8 mouse cellular contexts compared by ENCODE assay signal in genomic region chr15:20448861-20449663, GRCm38 (mm10). TPM values are rescaled to one million over a fixed set of nuclear protein-coding genes. Genes with fewer than 3 reads are reported as not detected.
A peak's percentile ranks its signal among the peaks of the same experiment; 100 is the strongest.
DNase-seq lines count a peak whose midpoint lies in the region; ATAC-seq and TF ChIP-seq lines count a peak whose summit lies in the region.

Gene Cdh12 (plus strand): TSS chr15:20449265.

- no peaks in the 10 kb centered on the region for H3K9me3 ChIP-seq in forebrain, embryonic 16.5 days (ENCODE audit: control insufficient read depth, low read length)
- no peaks in the 10 kb centered on the region for H3K9me3 ChIP-seq in neural tube, embryonic 14.5 days (ENCODE audit: control insufficient read depth, low read length)

- peak within 1 kb of the TSS; percentile 88 for H3K4me2 ChIP-seq in forebrain, embryonic 16.5 days (ENCODE audit: low read length)
- peak within 1 kb of the TSS; percentile 71 for H3K4me2 ChIP-seq in neural tube, embryonic 14.5 days (ENCODE audit: low read depth, low read length)

- H3K27ac ChIP-seq in forebrain, embryonic 16.5 days (ENCODE audit: low read length), result no peak within 1 kb of the TSS
- peak within 1 kb of the TSS; percentile 84 for H3K27ac ChIP-seq in left cerebral cortex, adult 2 months
- H3K27ac ChIP-seq in neural tube, embryonic 14.5 days (ENCODE audit: low read depth, low read length), result 0 out of 2 replicates have a peak within 1 kb of the TSS, but pooled peaks have one; percentile 16

- H3K36me3 ChIP-seq in forebrain, embryonic 16.5 days (ENCODE audit: control insufficient read depth, insufficient read depth), result no peaks in the 10 kb centered on the region
- H3K36me3 ChIP-seq in neural tube, embryonic 14.5 days (ENCODE audit: control insufficient read depth, insufficient read depth, low read length), result no peaks in the 10 kb centered on the region

- DNase-seq in left cerebral cortex, adult 18-20 months (ENCODE audit: low spot score in 2 of 2), result peak; percentile 34 to 60
- no peak for DNase-seq in left cerebral cortex, adult 11 months (ENCODE audit: low spot score)
- peak; percentile 17 to 36 for DNase-seq in left cerebral cortex, adult 2 months (ENCODE audit: extremely low spot score in 1 of 2, low spot score in 2 of 2)
- no peak for DNase-seq in urinary bladder, adult 18-20 months (ENCODE audit: low spot score in 2 of 2)
- DNase-seq in urinary bladder, postnatal 4 days (ENCODE audit: low spot score in 2 of 2), result no peak
- DNase-seq in spleen, postnatal 10 days (ENCODE audit: low spot score in 2 of 2), result no peak

- no peak for TF ChIP-seq CTCF in left cerebral cortex, adult 2 months (IDR thresholded peaks at IDR 0.05)

- peak within 1 kb of the TSS; percentile 58 for H3K9ac ChIP-seq in forebrain, embryonic 16.5 days (replicated peaks; ENCODE audit: low read depth, low read length)
- H3K9ac ChIP-seq in neural tube, embryonic 14.5 days (replicated peaks; ENCODE audit: low read depth, low read length), result peak within 1 kb of the TSS; percentile 43

- intact Hi-C loops in left cerebral cortex, adult 2 months (cut with DNase I), result no loop called here

- H3K27me3 ChIP-seq in forebrain, embryonic 16.5 days (replicated peaks; ENCODE audit: control insufficient read depth, insufficient read depth, low read length), result no peaks in the 10 kb centered on the region
- no peaks in the 10 kb centered on the region for H3K27me3 ChIP-seq in neural tube, embryonic 14.5 days (ENCODE audit: control insufficient read depth, insufficient read depth, low read length)

- peak within 1 kb of the TSS; percentile 51 for H3K4me3 ChIP-seq in forebrain, embryonic 16.5 days (replicated peaks; ENCODE audit: low read length)
- peak within 1 kb of the TSS; percentile 62 for H3K4me3 ChIP-seq in left cerebral cortex, adult 2 months
- H3K4me3 ChIP-seq in neural tube, embryonic 14.5 days (ENCODE audit: low read depth, low read length), result peak within 1 kb of the TSS; percentile 43

- ATAC-seq in forebrain, embryonic 16.5 days, result peak; percentile 92
- peak; percentile 94 for ATAC-seq in neural tube, embryonic 14.5 days (ENCODE audit: low read depth)

- peaks cover 3% of the 10 kb centered on the region; the same call in 1 of the 2 replicates for H3K4me1 ChIP-seq in forebrain, embryonic 16.5 days (replicated peaks; ENCODE audit: control insufficient read depth, insufficient read depth, low read length)
- 0 out of 2 replicates have a peak, but pooled peaks cover 3% of the 10 kb centered on the region for H3K4me1 ChIP-seq in neural tube, embryonic 14.5 days (ENCODE audit: control insufficient read depth, insufficient read depth, low read length)

- 2% methylated on average over 18 of the region's 18 CpGs for WGBS in forebrain, embryonic 16.5 days
- WGBS in neural tube, embryonic 14.5 days, result 9% methylated on average over 18 of the region's 18 CpGs

RNA-seq across cellular contexts. Expression of gene Cdh12, which starts in this region (rescaled TPM):
- 10 to 100 TPM; 39.4 to 42.8 TPM for total RNA-seq in left cerebral cortex, adult 18-20 months (2021)
- 5.7 and 8.0 TPM in 2 replicates for polyA plus RNA-seq in forebrain, embryonic 16.5 days (2015; fragmentation: Nextera tagmentation; extraction: Ambion mirVana)
- 10 to 100 TPM; 45.6 to 49.0 TPM for total RNA-seq in left cerebral cortex, adult 2 months (2021)
- 12.3 and 12.6 TPM in 2 replicates for polyA plus RNA-seq in neural tube, embryonic 14.5 days (2014; fragmentation: Nextera tagmentation; extraction: Ambion mirVana)

Comparison
In these comparisons a context has a peak if more than half of its experiments do, and no peak if none do; other contexts are left out.
1. DNase-seq: peak in left cerebral cortex, adult 18-20 months (2 of 2) and left cerebral cortex, adult 2 months (2 of 2); none in left cerebral cortex, adult 11 months (single experiment), urinary bladder, adult 18-20 months (0 of 2), urinary bladder, postnatal 4 days (0 of 2) and spleen, postnatal 10 days (0 of 2).
2. Peak in every context shown above with its lines, with median percentiles within 50 percentile points of each other: H3K4me3 ChIP-seq.